Mouse (Mus musculus) gastrocnemius, adult 2 months (tissue): ENCODE results near the gene App. TPM values are rescaled to one million over a fixed set of nuclear protein-coding genes. Genes with fewer than 3 reads are reported as not detected.

Source experiments
- DNase-seq: peaks from one replicate; pipeline ENCODE4 v3.0.0; 2022
- H3K27ac ChIP-seq: fragments of 200-600 bp; 2 replicates; pipeline ENCODE4 v1.8.1; 2022; ENCODE audit warnings: mild to moderate bottlenecking
- H3K4me3 ChIP-seq: fragments of 200-600 bp; 2 replicates; pipeline ENCODE4 v1.8.1; 2022; ENCODE audit warnings: mild to moderate bottlenecking, moderate library complexity
- CTCF ChIP-seq: fragments of 200-600 bp; IDR thresholded peaks from 2 replicates; pipeline ENCODE4 v1.8.1; 2022; ENCODE audit warnings: antibody characterized with exemption, mild to moderate bottlenecking, moderate library complexity
- intact Hi-C: fragments of 180-260 bp; cut with DNase I; formaldehyde crosslinking; loops from one replicate; pipeline ENCODE4 v1.15.1; 2025
- total RNA-seq, 2 experiments: library from RNA; stranded (reverse); gene quantifications; 2 replicates each; pipeline ENCODE4 v1.2.3; 2021

The App gene
- total RNA-seq, 2 experiments from 2014 or later = 66.5 to 103 TPM

- H3K27ac ChIP-seq = peak overlapping the region; percentile 38
- intact Hi-C loops = no loop called here
- H3K4me3 ChIP-seq = no peak overlapping the region
- DNase-seq = no peak
- no peak for TF ChIP-seq CTCF
These were observed 44.6 kb downstream of the App start for GRCm38 (mm10) chr16:85128693-85129657.

- no peak for TF ChIP-seq CTCF
- Histone ChIP-seq H3K27ac (peak overlapping the region; percentile 32; the same call in 1 of the 2 replicates), H3K4me3 (no peak overlapping the region)
- DNase-seq = no peak
- intact Hi-C loops = no loop called here
These were observed 45.3 kb downstream of the App start for GRCm38 (mm10) chr16:85128347-85128664.

GRCm38 (mm10) chr16:85127661-85128346 is 45.8 kb downstream of the App start:
- Histone ChIP-seq H3K27ac (peak overlapping the region; percentile 32; the same call in 1 of the 2 replicates), H3K4me3 (no peak overlapping the region)
- intact Hi-C loops = no loop called here
- no peak for DNase-seq
- no peak for TF ChIP-seq CTCF

- no peak for TF ChIP-seq CTCF
- intact Hi-C loops = no loop called here
- H3K4me3 ChIP-seq = no peak overlapping the region
- H3K27ac ChIP-seq = no peak overlapping the region
- no peak for DNase-seq
These were observed 48.9 kb downstream of the App start for GRCm38 (mm10) chr16:85124649-85125048.

GRCm38 (mm10) chr16:85121983-85122382 is 51.6 kb downstream of the App start:
- H3K27ac ChIP-seq = no peak overlapping the region
- DNase-seq = no peak
- intact Hi-C loops = no loop called here
- TF ChIP-seq CTCF = no peak
- no peak overlapping the region for H3K4me3 ChIP-seq

GRCm38 (mm10) chr16:85118916-85119315 is 54.6 kb downstream of the App start:
- DNase-seq = no peak
- intact Hi-C loops = no loop called here
- H3K4me3 ChIP-seq = no peak overlapping the region
- TF ChIP-seq CTCF = no peak
- H3K27ac ChIP-seq = no peak overlapping the region

GRCm38 (mm10) chr16:85117541-85117940 is 56.0 kb downstream of the App start:
- Histone ChIP-seq H3K4me3 (no peak overlapping the region), H3K27ac (no peak overlapping the region)
- intact Hi-C loops = no loop called here
- no peak for DNase-seq
- no peak for TF ChIP-seq CTCF

- intact Hi-C loops = no loop called here
- no peak for TF ChIP-seq CTCF
- no peak for DNase-seq
These were observed 57.7 kb downstream of the App start for GRCm38 (mm10) chr16:85115837-85116236.

GRCm38 (mm10) chr16:85114742-85115141 is 58.8 kb downstream of the App start:
- Histone ChIP-seq H3K27ac (no peak overlapping the region), H3K4me3 (no peak overlapping the region)
- no peak for DNase-seq
- no peak for TF ChIP-seq CTCF
- intact Hi-C loops = no loop called here

More at GRCm38 (mm10) chr16:85115837-85116236, 57.7 kb downstream of the App start:
- no peak overlapping the region for H3K4me3 ChIP-seq
- no peak overlapping the region for H3K27ac ChIP-seq

GRCm38 (mm10) chr16:85113941-85114340 is 59.6 kb downstream of the App start:
- no peak for TF ChIP-seq CTCF
- DNase-seq = no peak
- Histone ChIP-seq H3K27ac (0 out of 2 replicates have a peak overlapping the region, but pooled peaks have one; percentile 8), H3K4me3 (no peak overlapping the region)
- intact Hi-C loops = no loop called here

GRCm38 (mm10) chr16:85112254-85112653 is 61.3 kb downstream of the App start:
- no peak for TF ChIP-seq CTCF
- Histone ChIP-seq H3K27ac (no peak overlapping the region), H3K4me3 (no peak overlapping the region)
- no peak for DNase-seq
- intact Hi-C loops = no loop called here

- intact Hi-C loops = no loop called here
- TF ChIP-seq CTCF = no peak
These were observed 63.1 kb downstream of the App start for GRCm38 (mm10) chr16:85110428-85110827.

GRCm38 (mm10) chr16:85108486-85108885 is 65.1 kb downstream of the App start:
- no peak for TF ChIP-seq CTCF
- intact Hi-C loops = no loop called here
- H3K4me3 ChIP-seq = no peak overlapping the region
- no peak overlapping the region for H3K27ac ChIP-seq
- no peak for DNase-seq

More at GRCm38 (mm10) chr16:85110428-85110827, 63.1 kb downstream of the App start:
- no peak for DNase-seq
- Histone ChIP-seq H3K4me3 (no peak overlapping the region), H3K27ac (no peak overlapping the region)
